Mouse (Mus musculus) common myeloid progenitor, adult 5-6 weeks (primary cell): Measurements from ENCODE around the gene 1700092M07Rik. TPM values are rescaled to one million over a fixed set of nuclear protein-coding genes. Genes with fewer than 3 reads are reported as not detected.
"Not testable (repeated sequence)": the region's sequence is repeated elsewhere in the genome, so short reads cannot be mapped to it uniquely, and the experiment has no call there.

Experiments
- ATAC-seq: replicated peaks from 2 replicates; pipeline ENCODE4 v1.8.0; 2016; ENCODE audit warnings: low read depth, mild to moderate bottlenecking, moderate TSS enrichment, inconsistent platforms; ENCODE audit not compliant: poor library complexity, severe bottlenecking
- total RNA-seq: library from RNA; stranded (forward); fragments of 200-1000, 187-1606 nt; gene quantifications from 2 replicates; pipeline ENCODE4 v1.2.3, GENCODE M21; 2017

The 1700092M07Rik gene
- total RNA-seq, 1 experiment from 2014 or later = 5.8 TPM

DNA sequence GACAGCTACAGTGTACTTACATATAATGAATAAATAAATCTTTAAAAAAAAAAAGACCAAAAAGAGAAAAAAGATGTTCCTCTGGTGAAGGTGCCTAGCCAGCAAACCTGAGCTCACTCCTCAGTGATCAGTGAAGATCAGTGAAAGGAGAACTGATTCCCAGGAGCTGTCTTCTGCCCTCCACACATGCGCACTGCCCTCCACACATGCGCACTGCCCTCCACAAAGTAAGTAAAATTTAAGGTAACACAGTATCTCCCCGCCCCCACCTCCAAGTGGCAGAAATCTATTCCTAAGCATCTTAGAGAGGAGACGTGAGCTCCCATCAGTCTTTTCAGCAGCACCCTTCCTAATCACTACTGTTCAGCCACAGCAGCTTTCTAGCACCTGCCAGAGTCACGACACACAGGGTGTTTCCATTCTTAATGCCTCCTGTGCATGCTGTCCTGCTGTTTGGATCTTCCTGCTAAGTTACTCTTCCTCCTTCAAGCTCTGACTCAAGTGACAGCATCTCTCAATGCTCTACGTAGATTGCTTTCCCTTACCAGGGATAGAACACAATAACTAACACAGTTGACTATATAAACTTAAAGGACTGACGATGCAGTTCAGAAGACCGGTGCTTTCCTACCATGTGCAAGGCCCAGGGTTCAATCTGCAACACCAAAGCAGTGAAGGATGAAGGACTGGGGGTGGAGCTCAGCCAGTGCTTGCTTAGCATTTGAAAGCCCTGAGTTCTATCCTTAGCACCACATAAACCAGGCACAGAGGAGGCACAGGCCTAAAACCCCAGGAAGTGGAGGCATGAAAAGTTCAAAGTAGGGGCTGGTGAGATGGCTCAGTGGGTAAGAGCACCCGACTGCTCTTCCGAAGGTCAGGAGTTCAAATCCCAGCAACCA, 24.4 kb upstream of the 1700092M07Rik start:
- no peak for ATAC-seq

GRCm38 (mm10) chr19:8716767-8717475, 23.6 kb upstream of the 1700092M07Rik start:
- no peak for ATAC-seq

DNA sequence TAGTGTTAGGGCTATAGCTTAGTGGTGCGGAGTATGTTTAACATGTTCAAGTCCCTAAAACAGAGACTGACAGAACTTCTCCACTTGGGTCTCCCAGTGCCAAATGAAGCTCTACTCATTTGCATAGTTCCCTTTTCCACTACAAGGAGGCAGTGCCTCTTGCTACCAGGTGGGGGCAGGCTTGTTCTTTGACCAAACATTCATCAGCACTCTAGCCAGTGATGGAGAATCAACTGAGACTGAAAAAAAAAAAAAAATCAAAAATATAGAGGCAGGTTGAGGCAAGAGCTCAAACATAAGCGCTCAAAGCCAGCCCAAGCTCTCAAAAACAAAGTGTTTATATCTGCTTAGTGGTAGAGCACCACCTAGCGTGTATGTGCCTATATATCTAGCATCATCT, 22.2 kb upstream of the 1700092M07Rik start:
- ATAC-seq = peak; percentile 40

- ATAC-seq = not testable (repeated sequence)
These were observed 21.5 kb upstream of the 1700092M07Rik start for GRCm38 (mm10) chr19:8719037-8719436.

GRCm38 (mm10) chr19:8721378-8721777, 19.1 kb upstream of the 1700092M07Rik start:
- ATAC-seq = no peak

GRCm38 (mm10) chr19:8722021-8722420, 18.5 kb upstream of the 1700092M07Rik start:
- ATAC-seq = no peak

- ATAC-seq = no peak
These were observed 18.0 kb upstream of the 1700092M07Rik start for GRCm38 (mm10) chr19:8722559-8722906.

GRCm38 (mm10) chr19:8722907-8723573, 17.5 kb upstream of the 1700092M07Rik start, which contains the start of gene Slc3a2:
Slc3a2 (minus strand) TSS chr19:8723369.
- ATAC-seq = peak; percentile 84

GRCm38 (mm10) chr19:8723574-8724346, 16.8 kb upstream of the 1700092M07Rik start:
- ATAC-seq = no peak

DNA sequence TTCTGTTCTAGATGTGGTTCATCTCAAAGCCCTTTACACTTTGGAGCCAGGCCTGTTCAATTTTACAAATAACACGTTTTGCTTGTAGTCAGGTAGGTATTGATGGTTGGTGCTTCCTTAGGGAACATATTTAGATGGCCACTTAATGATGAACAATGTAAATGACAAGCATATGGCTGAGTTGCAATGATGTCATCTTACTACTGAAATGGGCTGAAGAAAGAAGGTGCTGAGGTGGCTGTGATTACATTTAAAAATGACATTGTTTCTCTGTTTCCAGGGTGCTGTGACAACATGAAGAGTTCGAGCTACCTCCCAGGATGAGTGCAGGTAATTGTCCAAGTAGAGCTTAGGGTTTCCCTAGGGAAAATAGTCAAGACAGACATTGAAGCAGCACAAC, 16.1 kb upstream of the 1700092M07Rik start:
- ATAC-seq = no peak

GRCm38 (mm10) chr19:8725081-8725613, 15.4 kb upstream of the 1700092M07Rik start:
- ATAC-seq = no peak

GRCm38 (mm10) chr19:8726609-8727390, 13.7 kb upstream of the 1700092M07Rik start:
- ATAC-seq = no peak

DNA sequence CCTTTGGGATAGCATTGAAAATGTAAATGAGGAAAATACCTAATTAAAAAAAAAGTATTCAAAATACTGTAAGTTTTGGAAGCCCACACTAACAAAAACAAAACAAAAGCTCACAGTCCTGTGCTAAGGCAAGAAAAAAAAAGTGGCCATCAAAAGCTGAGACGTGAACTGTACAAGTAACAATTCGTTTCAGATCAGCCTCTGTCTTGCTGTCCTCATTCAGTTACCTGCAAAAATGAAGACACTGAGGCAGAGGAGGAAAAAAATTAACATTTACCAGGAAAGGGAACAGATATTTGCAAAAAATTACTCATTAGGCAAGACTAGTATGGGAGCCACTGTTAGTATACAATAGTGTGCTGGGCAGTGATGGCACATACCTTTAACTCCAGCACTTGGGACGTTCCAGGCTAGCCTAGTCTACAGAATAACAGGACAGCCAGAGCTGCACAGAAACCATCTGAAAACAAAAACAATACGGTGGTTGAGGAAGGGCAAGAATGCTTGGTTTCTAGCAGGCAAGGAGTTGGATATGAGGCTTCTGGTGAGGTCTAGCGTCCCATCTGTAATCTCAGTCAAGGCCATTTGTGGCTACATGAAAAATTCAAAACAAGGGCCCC, 12.9 kb upstream of the 1700092M07Rik start:
- ATAC-seq = no peak

DNA sequence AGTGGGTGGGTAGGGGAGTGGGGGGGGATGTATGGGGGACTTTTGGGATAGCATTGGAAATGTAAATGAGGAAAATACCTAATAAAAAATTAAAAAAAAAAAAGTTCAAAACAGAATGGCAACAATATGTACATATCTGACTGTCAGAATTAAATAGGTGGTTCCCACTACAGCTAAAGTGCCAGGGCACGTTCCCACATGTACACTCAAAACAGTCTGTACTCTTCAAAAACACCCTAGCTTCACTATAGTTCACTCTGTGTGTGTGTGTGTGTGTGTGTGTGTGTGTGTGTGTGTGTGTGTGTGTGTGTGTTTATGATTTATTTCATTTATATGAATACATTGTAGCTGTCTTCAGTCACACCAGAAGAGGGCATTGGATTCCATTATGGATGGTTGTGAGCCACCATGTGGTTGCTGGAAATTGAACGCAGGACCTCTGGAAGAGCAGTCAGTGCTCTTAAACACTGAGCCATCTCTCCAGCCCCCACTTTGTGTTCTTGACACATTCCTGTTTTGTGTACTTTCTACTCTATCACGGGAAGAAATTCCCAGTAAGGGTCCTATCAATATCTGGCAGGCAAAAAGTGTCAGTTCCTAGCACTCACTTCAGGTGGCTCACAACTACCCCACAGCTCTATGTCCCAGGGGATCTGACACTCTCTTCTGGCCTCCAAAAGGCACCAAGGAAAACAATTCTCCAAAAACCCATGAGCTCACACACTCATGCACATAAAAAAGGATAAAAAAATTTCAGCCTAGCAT, 12.0 kb upstream of the 1700092M07Rik start:
- ATAC-seq = not testable (repeated sequence)

DNA sequence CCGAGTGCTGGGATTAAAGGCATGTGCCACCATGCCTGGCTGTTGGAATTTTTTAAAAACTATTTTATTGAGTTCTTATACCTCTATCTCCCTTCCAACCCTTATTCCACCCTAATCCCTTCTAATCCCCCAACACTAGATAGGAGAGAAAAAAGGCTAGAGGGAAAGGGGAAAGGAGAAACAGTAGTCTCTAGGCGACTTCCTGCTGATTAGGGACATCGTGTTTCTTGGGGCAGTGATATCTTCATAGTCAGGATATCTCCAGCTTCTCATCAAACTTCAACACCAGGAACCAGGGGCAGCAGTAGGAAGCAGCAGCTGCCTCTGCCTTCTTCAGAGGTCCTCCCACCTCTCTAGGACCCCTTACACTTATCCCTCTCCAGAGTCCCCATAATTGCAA, 6.2 kb upstream of the 1700092M07Rik start:
- ATAC-seq = no peak

DNA sequence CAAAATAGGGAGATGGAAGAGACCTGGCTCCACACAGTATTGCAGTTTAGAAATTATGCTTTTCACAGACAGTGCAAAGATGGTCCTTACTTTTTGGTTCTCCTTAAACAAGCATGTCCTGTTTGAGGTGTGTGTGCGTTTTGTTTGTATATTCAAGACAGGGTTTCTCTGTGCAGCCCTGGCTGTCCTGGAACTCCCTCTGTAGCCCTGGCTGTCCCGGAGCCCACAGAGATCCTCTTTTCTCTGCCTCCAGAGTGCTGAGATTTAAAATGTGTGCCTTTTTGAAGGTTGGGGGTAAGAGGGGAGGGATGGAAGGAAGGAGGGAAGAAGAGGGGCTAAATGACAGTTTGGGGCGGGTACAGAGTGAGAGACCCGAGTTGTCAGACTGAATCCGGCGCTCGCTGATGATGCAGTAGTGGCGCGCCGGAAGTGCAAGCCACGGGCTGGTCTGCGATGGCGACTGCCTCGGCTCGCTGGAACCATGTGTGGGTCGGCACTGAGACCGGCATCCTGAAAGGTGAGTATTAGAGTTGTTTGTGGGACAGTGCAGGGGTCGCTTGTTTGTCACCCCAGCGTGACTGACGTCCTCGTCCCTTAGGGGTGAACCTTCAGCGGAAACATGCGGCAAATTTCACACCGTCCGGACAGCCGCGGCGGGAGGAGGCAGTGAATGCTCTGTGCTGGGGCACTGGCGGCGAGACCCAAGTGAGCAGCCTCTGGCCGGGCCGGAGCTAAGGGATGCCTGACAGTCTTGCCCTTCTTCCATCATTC, 4.9 kb upstream of the 1700092M07Rik start, which contains the start of gene Wdr74:
Gene Wdr74 (plus strand): TSS at position 439 of the 771 bp plus-strand sequence.
- ATAC-seq = peak; percentile 97

DNA sequence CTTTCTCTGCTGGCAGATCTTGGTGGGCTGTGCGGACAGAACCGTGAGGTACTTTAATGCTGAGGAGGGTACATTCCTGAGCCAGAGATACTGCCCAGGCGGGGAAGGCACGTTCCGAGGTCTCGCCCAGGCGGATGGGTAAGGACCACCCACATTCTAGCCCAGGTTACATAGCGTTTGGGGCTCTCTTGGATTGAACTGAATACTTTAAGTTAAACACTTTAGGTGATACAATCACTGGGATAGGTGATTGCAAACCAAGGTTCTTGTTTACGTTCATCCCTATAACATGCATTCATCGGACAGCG, 4.4 kb upstream of the 1700092M07Rik start:
- no peak for ATAC-seq
